Mouse (Mus musculus) megakaryocyte, embryonic 14.5 days (primary cell): ENCODE data around the gene Mical2. TPM values are rescaled to one million over a fixed set of nuclear protein-coding genes. Genes with fewer than 3 reads are reported as not detected.

Source experiments
- H3K27me3 ChIP-seq: replicated peaks from 2 replicates; pipeline ENCODE3; 2012; ENCODE audit warnings: inconsistent platforms
- H3K36me3 ChIP-seq: replicated peaks from 2 replicates; pipeline ENCODE3; 2012; ENCODE audit warnings: low read length, inconsistent platforms, mixed read lengths
- H3K4me1 ChIP-seq: 2 replicates; pipeline ENCODE4 v1.6.1; 2012; ENCODE audit warnings: inconsistent platforms
- H3K4me3 ChIP-seq: replicated peaks from 2 replicates; pipeline ENCODE3; 2012; ENCODE audit warnings: moderate library complexity, mild to moderate bottlenecking, inconsistent platforms
- H3K9me3 ChIP-seq: 2 replicates; pipeline ENCODE4 v1.6.1; 2012; ENCODE audit warnings: inconsistent platforms
- FLI1 ChIP-seq: IDR thresholded peaks from 2 replicates; pipeline ENCODE4 v1.6.1; 2012; ENCODE audit warnings: low read length, inconsistent platforms, mixed read lengths
- GATA1 ChIP-seq: IDR thresholded peaks from 3 replicates; pipeline ENCODE4 v1.6.1; 2012; ENCODE audit warnings: mixed read lengths, low read length, inconsistent platforms, borderline replicate concordance
- polyA plus RNA-seq: library from polyadenylated mRNA; stranded (reverse); fragments of >175 nt; gene quantifications from 2 replicates; pipeline ENCODE4 v1.2.3, GENCODE M21; 2012; ENCODE audit warnings: low replicate concordance; ENCODE audit not compliant: insufficient read depth

Gene Mical2
- 0.22 and 0.24 TPM in 2 replicates for polyA plus RNA-seq

GRCm38 (mm10) chr7:112225615-112226262 lies at the start of gene Mical2:
TSS of gene Mical2 (plus strand) at chr7:112225856.
- no peak for TF ChIP-seq FLI1
- TF ChIP-seq GATA1 = no peak
- no peaks in the 10 kb centered on the region for H3K36me3 ChIP-seq
- H3K9me3 ChIP-seq = peaks cover 5% of the 10 kb centered on the region
- peaks cover 65% of the 10 kb centered on the region for H3K27me3 ChIP-seq
- H3K4me1 ChIP-seq = peaks cover 18% of the 10 kb centered on the region
- H3K4me3 ChIP-seq = peak within 1 kb of the TSS; percentile 89

DNA sequence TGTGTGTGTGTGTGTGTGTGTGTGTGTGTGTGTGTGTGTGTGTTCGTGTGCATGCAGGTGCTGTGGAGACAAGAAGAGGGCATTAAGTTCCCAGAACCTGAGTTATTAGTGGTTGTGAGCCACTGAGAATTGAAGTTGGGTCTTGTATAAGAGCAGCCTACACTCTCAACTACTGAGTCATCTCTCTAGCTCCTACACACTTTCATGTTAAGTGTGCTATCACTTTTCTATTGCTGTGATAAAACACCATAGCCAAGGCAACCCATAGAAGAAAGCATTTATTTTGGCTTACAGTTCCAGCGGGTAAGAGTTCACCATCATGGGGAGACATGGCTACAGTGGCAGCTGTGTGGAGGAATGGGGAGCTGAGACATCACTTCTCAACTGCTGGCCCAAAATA lies 49.0 kb upstream of the Mical2 start:
- no peak for TF ChIP-seq FLI1
- no peak for TF ChIP-seq GATA1
- no peak overlapping the region for H3K4me3 ChIP-seq
- peaks cover 2% of the 10 kb centered on the region for H3K27me3 ChIP-seq
- H3K4me1 ChIP-seq = peaks cover 8% of the 10 kb centered on the region
- no peaks in the 10 kb centered on the region for H3K36me3 ChIP-seq
- peaks cover 18% of the 10 kb centered on the region for H3K9me3 ChIP-seq

DNA sequence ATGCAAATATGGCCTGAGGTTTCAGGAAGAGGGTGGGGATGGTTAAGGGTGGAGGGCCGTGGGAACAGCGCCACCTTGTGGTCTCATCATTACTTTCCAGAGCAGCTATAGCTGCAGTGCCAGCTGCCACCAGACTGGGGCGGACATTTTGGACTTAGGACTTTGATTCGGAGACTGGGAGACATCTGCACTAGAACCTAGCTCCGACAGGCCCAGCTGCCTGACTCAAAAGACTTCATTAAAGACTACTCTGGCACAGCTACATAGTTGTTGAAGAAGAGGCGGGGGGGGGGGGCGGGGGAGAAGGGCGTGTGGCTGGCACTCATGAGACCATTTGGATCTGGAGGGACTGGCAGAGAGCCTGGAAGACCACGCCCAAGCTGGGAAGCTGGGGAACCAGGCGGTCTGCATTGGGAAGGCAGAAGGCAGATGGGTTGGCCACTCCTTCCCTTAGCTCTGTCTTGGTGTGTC lies 45.4 kb upstream of the Mical2 start:
- Histone ChIP-seq H3K9me3 (peaks cover 7% of the 10 kb centered on the region), H3K27me3 (peaks cover 9% of the 10 kb centered on the region), H3K36me3 (no peaks in the 10 kb centered on the region), H3K4me1 (peaks cover 8% of the 10 kb centered on the region), H3K4me3 (peak overlapping the region; percentile 38)
- TF ChIP-seq FLI1 = no peak
- no peak for TF ChIP-seq GATA1

GRCm38 (mm10) chr7:112183258-112183841 lies 42.3 kb upstream of the Mical2 start:
- peaks cover 8% of the 10 kb centered on the region for H3K4me1 ChIP-seq
- TF ChIP-seq GATA1 (no peak), FLI1 (no peak)
- peaks cover 11% of the 10 kb centered on the region for H3K27me3 ChIP-seq
- H3K4me3 ChIP-seq = no peak overlapping the region
- H3K9me3 ChIP-seq = peaks cover 5% of the 10 kb centered on the region
- H3K36me3 ChIP-seq = no peaks in the 10 kb centered on the region

- Histone ChIP-seq H3K4me1 (peaks cover 8% of the 10 kb centered on the region), H3K27me3 (peaks cover 14% of the 10 kb centered on the region), H3K4me3 (no peak overlapping the region), H3K36me3 (no peaks in the 10 kb centered on the region), H3K9me3 (peaks cover 5% of the 10 kb centered on the region)
- TF ChIP-seq FLI1 = no peak
- TF ChIP-seq GATA1 = no peak
These were observed 41.0 kb upstream of the Mical2 start for GRCm38 (mm10) chr7:112184519-112185225.

- H3K4me3 ChIP-seq = no peak overlapping the region
- H3K9me3 ChIP-seq = peaks cover 8% of the 10 kb centered on the region
- TF ChIP-seq GATA1 (no peak), FLI1 (no peak)
- H3K27me3 ChIP-seq = peaks cover 14% of the 10 kb centered on the region
- no peaks in the 10 kb centered on the region for H3K36me3 ChIP-seq
- H3K4me1 ChIP-seq = peaks cover 3% of the 10 kb centered on the region; the same call in 1 of the 2 replicates
These were observed 40.4 kb upstream of the Mical2 start for GRCm38 (mm10) chr7:112185226-112185745.

GRCm38 (mm10) chr7:112186871-112187270 lies 38.8 kb upstream of the Mical2 start:
- peaks cover 11% of the 10 kb centered on the region for H3K9me3 ChIP-seq
- no peaks in the 10 kb centered on the region for H3K36me3 ChIP-seq
- peaks cover 12% of the 10 kb centered on the region for H3K27me3 ChIP-seq
- H3K4me3 ChIP-seq = no peak overlapping the region
- TF ChIP-seq FLI1 = no peak
- no peak for TF ChIP-seq GATA1
- H3K4me1 ChIP-seq = no peaks in the 10 kb centered on the region

GRCm38 (mm10) chr7:112187536-112188459 lies 37.9 kb upstream of the Mical2 start:
- Histone ChIP-seq H3K4me3 (no peak overlapping the region), H3K27me3 (peaks cover 13% of the 10 kb centered on the region), H3K4me1 (no peaks in the 10 kb centered on the region), H3K9me3 (peaks cover 11% of the 10 kb centered on the region), H3K36me3 (no peaks in the 10 kb centered on the region)
- TF ChIP-seq GATA1 (no peak), FLI1 (no peak)

GRCm38 (mm10) chr7:112192237-112192636 lies 33.4 kb upstream of the Mical2 start:
- peaks cover 6% of the 10 kb centered on the region for H3K9me3 ChIP-seq
- no peak for TF ChIP-seq FLI1
- H3K4me1 ChIP-seq = no peaks in the 10 kb centered on the region

More at GRCm38 (mm10) chr7:112192237-112192636, 33.4 kb upstream of the Mical2 start:
- peaks cover 7% of the 10 kb centered on the region for H3K27me3 ChIP-seq
- no peak overlapping the region for H3K4me3 ChIP-seq
- no peaks in the 10 kb centered on the region for H3K36me3 ChIP-seq
